Mouse (Mus musculus) inflammation-experienced regulatory T-cells (primary cell): Measurements from ENCODE around the gene Obox7. TPM values are rescaled to one million over a fixed set of nuclear protein-coding genes. Genes with fewer than 3 reads are reported as not detected.

Experiments
- polyA plus RNA-seq, 2 experiments: library from polyadenylated mRNA; unstranded; fragments of 100-300 nt; shearing (Covaris generic); gene quantifications; one replicate each; pipeline ENCODE4 v1.2.1; 2017

Gene Obox7
- 1 to 10 TPM in 1 of 2 experiments, not detected in 1; 1.6 TPM for polyA plus RNA-seq

GRCm38 (mm10) chr7:14659196-14659595 lies at the start of gene Obox7:
Obox7 (plus strand) TSS chr7:14659496.

Other genes with a start within 250 kb of the Obox7 start
- gene Sult2a8, start 212.7 kb upstream of the Obox7 start, polyA plus RNA-seq = not detected
- not detected for gene Sult2a7, start 165.3 kb upstream of the Obox7 start, polyA plus RNA-seq
- gene Vmn1r90, start 96.0 kb upstream of the Obox7 start, polyA plus RNA-seq = under 1 TPM in 1 of 2 experiments, not detected in 1; 0.10 TPM